Mouse (Mus musculus): ENCODE measurements around the gene Fbxl12. TPM values are rescaled to one million over a fixed set of nuclear protein-coding genes. Genes with fewer than 3 reads are reported as not detected.
"Not testable (repeated sequence)": the region's sequence is repeated elsewhere in the genome, so short reads cannot be mapped to it uniquely, and the experiment has no call there.

Fbxl12 gene
- polyA plus RNA-seq, 1 experiment from 2014 or later, result 18.9 TPM

- DNase-seq (ENCODE audit: low spot score), result peak; percentile 88
- Histone ChIP-seq H3K9me3 (no peaks in the 10 kb centered on the region), H3K36me3 (replicated peaks) (peaks cover 37% of the 10 kb centered on the region), H3K27ac (replicated peaks) (peak overlapping the region; percentile 92), H3K4me3 (peak overlapping the region; percentile 93), H3K4me1 (peaks cover 26% of the 10 kb centered on the region), H3K27me3 (replicated peaks; ENCODE audit: low read depth, poor library complexity, severe bottlenecking) (no peaks in the 10 kb centered on the region)
- under 1% methylated on average over 30 of the region's 30 CpGs for WGBS
Observed at GRCm38 (mm10) chr9:20642896-20643466, 1.6 kb downstream of the Fbxl12 start.

GRCm38 (mm10) chr9:20642101-20642895 is 2.3 kb downstream of the Fbxl12 start, which contains the start of gene Ubl5:
Gene Ubl5, plus strand, starts transcription at chr9:20642878.
- peak within 1 kb of the TSS; percentile 92 for H3K27ac ChIP-seq (replicated peaks)
- H3K36me3 ChIP-seq (replicated peaks), result peaks cover 37% of the 10 kb centered on the region
- H3K9me3 ChIP-seq, result no peaks in the 10 kb centered on the region
- H3K27me3 ChIP-seq (replicated peaks; ENCODE audit: low read depth, poor library complexity, severe bottlenecking), result no peaks in the 10 kb centered on the region
- H3K4me3 ChIP-seq, result peak within 1 kb of the TSS; percentile 93
- under 1% methylated on average over 51 of the region's 51 CpGs for WGBS
- H3K4me1 ChIP-seq, result peaks cover 26% of the 10 kb centered on the region
- DNase-seq (ENCODE audit: low spot score), result peak; percentile 97

- peak overlapping the region; percentile 93 for H3K4me3 ChIP-seq
- WGBS, result 32% methylated on average over 6 of the region's 6 CpGs
- H3K27ac ChIP-seq (replicated peaks), result peak overlapping the region; percentile 92
- no peak for DNase-seq (ENCODE audit: low spot score)
- H3K4me1 ChIP-seq, result peaks cover 26% of the 10 kb centered on the region
- H3K27me3 ChIP-seq (replicated peaks; ENCODE audit: low read depth, poor library complexity, severe bottlenecking), result no peaks in the 10 kb centered on the region
- no peaks in the 10 kb centered on the region for H3K9me3 ChIP-seq
- peaks cover 37% of the 10 kb centered on the region for H3K36me3 ChIP-seq (replicated peaks)
Observed at GRCm38 (mm10) chr9:20641501-20641900, 3.1 kb downstream of the Fbxl12 start.

GRCm38 (mm10) chr9:20639486-20639885 is 5.1 kb downstream of the Fbxl12 start:
- no peak for DNase-seq (ENCODE audit: low spot score)
- Histone ChIP-seq H3K27ac (replicated peaks) (no peak overlapping the region), H3K27me3 (replicated peaks; ENCODE audit: low read depth, poor library complexity, severe bottlenecking) (no peaks in the 10 kb centered on the region), H3K4me3 (no peak overlapping the region), H3K9me3 (no peaks in the 10 kb centered on the region), H3K4me1 (peaks cover 26% of the 10 kb centered on the region), H3K36me3 (replicated peaks) (peaks cover 37% of the 10 kb centered on the region)
- WGBS, result 93% methylated on average over 4 of the region's 4 CpGs

GRCm38 (mm10) chr9:20638552-20638951 is 6.0 kb downstream of the Fbxl12 start:
- Histone ChIP-seq H3K9me3 (no peaks in the 10 kb centered on the region), H3K36me3 (replicated peaks) (peaks cover 37% of the 10 kb centered on the region), H3K27ac (replicated peaks) (no peak overlapping the region), H3K4me3 (no peak overlapping the region), H3K4me1 (peaks cover 19% of the 10 kb centered on the region), H3K27me3 (replicated peaks; ENCODE audit: low read depth, poor library complexity, severe bottlenecking) (no peaks in the 10 kb centered on the region)
- no peak for DNase-seq (ENCODE audit: low spot score)
- WGBS, result 97% methylated on average over 19 of the region's 19 CpGs

GRCm38 (mm10) chr9:20636790-20637189 is 7.8 kb downstream of the Fbxl12 start:
- Histone ChIP-seq H3K27ac (replicated peaks) (no peak overlapping the region), H3K4me1 (peaks cover 9% of the 10 kb centered on the region), H3K36me3 (replicated peaks) (peaks cover 37% of the 10 kb centered on the region), H3K27me3 (replicated peaks; ENCODE audit: low read depth, poor library complexity, severe bottlenecking) (no peaks in the 10 kb centered on the region), H3K4me3 (no peak overlapping the region), H3K9me3 (no peaks in the 10 kb centered on the region)
- no peak for DNase-seq (ENCODE audit: low spot score)
- 82% methylated on average over 2 of the region's 2 CpGs for WGBS

GRCm38 (mm10) chr9:20636256-20636655 is 8.3 kb downstream of the Fbxl12 start:
- Histone ChIP-seq H3K27ac (replicated peaks) (no peak overlapping the region), H3K9me3 (no peaks in the 10 kb centered on the region), H3K4me3 (no peak overlapping the region), H3K27me3 (replicated peaks; ENCODE audit: low read depth, poor library complexity, severe bottlenecking) (no peaks in the 10 kb centered on the region), H3K4me1 (peaks cover 4% of the 10 kb centered on the region), H3K36me3 (replicated peaks) (peaks cover 37% of the 10 kb centered on the region)
- WGBS, result 81% methylated on average over 3 of the region's 3 CpGs
- no peak for DNase-seq (ENCODE audit: low spot score)

GRCm38 (mm10) chr9:20635676-20636075 is 8.9 kb downstream of the Fbxl12 start:
- not testable (repeated sequence) for H3K27me3 ChIP-seq (replicated peaks; ENCODE audit: low read depth, poor library complexity, severe bottlenecking); DNase-seq (ENCODE audit: low spot score); H3K27ac ChIP-seq (replicated peaks); H3K4me1 ChIP-seq; H3K4me3 ChIP-seq; H3K9me3 ChIP-seq
- 92% methylated on average over 8 of the region's 8 CpGs for WGBS
- peaks cover 37% of the 10 kb centered on the region for H3K36me3 ChIP-seq (replicated peaks)

- Histone ChIP-seq H3K4me3 (no peak overlapping the region), H3K27ac (replicated peaks) (no peak overlapping the region), H3K4me1 (no peaks in the 10 kb centered on the region), H3K9me3 (no peaks in the 10 kb centered on the region), H3K27me3 (replicated peaks; ENCODE audit: low read depth, poor library complexity, severe bottlenecking) (no peaks in the 10 kb centered on the region), H3K36me3 (replicated peaks) (peaks cover 5% of the 10 kb centered on the region; the same call in 1 of the 2 replicates)
- DNase-seq (ENCODE audit: low spot score), result no peak
- WGBS, result 96% methylated on average over 2 of the region's 2 CpGs
Observed at GRCm38 (mm10) chr9:20631332-20631731, 13.2 kb downstream of the Fbxl12 start.

GRCm38 (mm10) chr9:20616685-20617084 is 27.9 kb downstream of the Fbxl12 start:
- Histone ChIP-seq H3K27ac (replicated peaks) (no peak overlapping the region), H3K36me3 (replicated peaks) (0 out of 2 replicates have a peak, but pooled peaks cover 5% of the 10 kb centered on the region), H3K27me3 (replicated peaks; ENCODE audit: low read depth, poor library complexity, severe bottlenecking) (no peaks in the 10 kb centered on the region), H3K4me3 (no peak overlapping the region), H3K4me1 (no peaks in the 10 kb centered on the region), H3K9me3 (no peaks in the 10 kb centered on the region)
- DNase-seq (ENCODE audit: low spot score), result no peak
- WGBS, result 90% methylated on average over 2 of the region's 2 CpGs

GRCm38 (mm10) chr9:20611976-20612375 is 32.6 kb downstream of the Fbxl12 start:
- no peaks in the 10 kb centered on the region for H3K27me3 ChIP-seq (replicated peaks; ENCODE audit: low read depth, poor library complexity, severe bottlenecking)
- H3K9me3 ChIP-seq, result peaks cover 5% of the 10 kb centered on the region; the same call in 1 of the 2 replicates
- no peak overlapping the region for H3K4me3 ChIP-seq
- 83% methylated on average over 5 of the region's 5 CpGs for WGBS
- peaks cover 5% of the 10 kb centered on the region; the same call in 1 of the 2 replicates for H3K4me1 ChIP-seq
- H3K27ac ChIP-seq (replicated peaks), result no peak overlapping the region
- DNase-seq (ENCODE audit: low spot score), result no peak
- peaks cover 14% of the 10 kb centered on the region for H3K36me3 ChIP-seq (replicated peaks)

GRCm38 (mm10) chr9:20609831-20610464 is 34.6 kb downstream of the Fbxl12 start:
- no peak for DNase-seq (ENCODE audit: low spot score)
- WGBS, result 89% methylated on average over 5 of the region's 5 CpGs

More at GRCm38 (mm10) chr9:20609831-20610464, 34.6 kb downstream of the Fbxl12 start:
- Histone ChIP-seq H3K9me3 (peaks cover 5% of the 10 kb centered on the region; the same call in 1 of the 2 replicates), H3K36me3 (replicated peaks) (peaks cover 14% of the 10 kb centered on the region), H3K27ac (replicated peaks) (no peak overlapping the region), H3K4me3 (no peak overlapping the region), H3K4me1 (peaks cover 12% of the 10 kb centered on the region; the same call in 1 of the 2 replicates), H3K27me3 (replicated peaks; ENCODE audit: low read depth, poor library complexity, severe bottlenecking) (no peaks in the 10 kb centered on the region)
